Mouse (Mus musculus) spleen, adult 12 weeks (tissue): Measurements from ENCODE around the gene Fis1.
"Not testable (repeated sequence)": the region's sequence is repeated elsewhere in the genome, so short reads cannot be mapped to it uniquely, and the experiment has no call there.

ENCODE experiments used
- DNase-seq: peaks from one replicate; pipeline ENCODE4 v3.0.0; 2022; ENCODE audit warnings: low spot score

Gene Fis1

DNA sequence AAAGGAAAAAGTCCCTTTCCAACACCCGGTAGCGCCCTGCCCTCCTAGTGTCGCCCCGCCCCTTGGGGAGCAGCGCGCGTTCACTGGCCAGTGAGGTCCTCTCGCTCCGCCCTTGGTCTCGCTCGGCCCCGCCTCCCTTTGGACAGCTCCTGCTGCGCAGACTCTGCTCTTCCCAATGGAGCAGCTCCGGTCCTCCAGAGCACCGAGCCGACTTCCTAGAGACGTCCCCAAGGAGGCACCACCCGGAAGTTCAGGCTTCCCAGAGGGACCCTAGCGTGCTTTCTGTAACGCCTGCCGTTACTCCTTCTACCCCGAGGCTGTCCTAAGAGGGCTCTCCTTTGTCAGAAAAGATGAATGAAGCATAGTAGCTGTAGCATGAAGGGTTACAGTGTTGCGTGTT, at the start of gene Fis1:
Gene Fis1, plus strand, starts transcription at position 261 of the 400 bp plus-strand sequence.
- DNase-seq: peak; percentile 83

DNA sequence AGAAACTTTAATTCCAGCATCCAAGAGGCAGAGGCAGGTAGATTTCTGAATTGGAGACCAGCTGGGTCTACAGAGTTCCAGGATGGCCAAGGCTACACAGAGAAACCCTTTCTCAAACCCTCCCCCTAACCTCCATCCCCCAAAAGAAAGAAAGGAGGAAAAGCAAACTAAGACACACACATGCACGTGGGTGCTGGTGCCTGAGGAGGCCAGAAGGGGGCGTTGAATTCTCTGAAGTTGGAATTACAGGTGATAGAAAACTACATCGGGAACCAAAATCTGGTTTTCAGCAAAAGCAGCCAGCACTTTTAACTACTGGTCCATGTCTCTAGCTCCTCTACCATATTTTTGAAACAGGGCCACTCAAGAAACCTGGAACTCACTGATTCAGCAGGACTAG, 48.5 kb upstream of the Fis1 start:
- DNase-seq: no peak

DNA sequence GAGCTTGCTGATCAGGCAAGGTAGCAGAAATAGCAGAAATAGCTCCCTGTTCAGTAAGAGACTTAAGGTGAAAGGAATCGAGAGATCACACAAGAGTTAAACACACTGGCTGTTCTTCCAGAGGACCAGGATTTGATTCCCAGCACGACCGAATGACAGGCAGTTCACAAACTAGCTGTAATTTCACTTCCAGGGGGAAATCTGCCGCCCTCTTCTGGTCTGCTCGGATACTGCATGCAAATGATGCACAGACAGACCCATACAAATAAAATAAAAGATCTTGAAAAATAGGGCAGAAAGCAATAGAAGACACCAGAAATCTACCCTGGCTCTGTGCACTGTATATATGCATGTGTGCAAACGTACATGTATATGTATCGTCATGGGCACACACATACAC, 47.4 kb upstream of the Fis1 start:
- peak; percentile 27 for DNase-seq

DNA sequence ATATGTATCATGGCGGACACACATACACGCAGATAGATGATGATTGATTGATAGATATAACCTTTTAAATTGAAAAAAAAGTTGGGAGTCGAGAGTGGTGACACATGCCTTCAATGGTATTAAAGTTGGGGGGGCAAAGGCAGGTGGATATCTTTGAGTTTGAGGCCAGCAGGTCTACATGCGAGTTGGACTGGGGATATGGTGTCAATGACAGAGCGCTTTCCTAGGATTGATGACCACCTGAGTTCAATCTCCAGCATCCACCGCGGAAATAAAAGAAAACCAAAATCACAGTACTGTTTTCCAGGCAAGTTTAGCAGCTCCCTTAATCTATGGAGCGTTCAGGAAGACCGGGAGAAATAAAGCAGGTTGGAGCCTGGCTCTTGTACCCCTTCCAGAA, 45.5 kb upstream of the Fis1 start:
- no peak for DNase-seq

DNA sequence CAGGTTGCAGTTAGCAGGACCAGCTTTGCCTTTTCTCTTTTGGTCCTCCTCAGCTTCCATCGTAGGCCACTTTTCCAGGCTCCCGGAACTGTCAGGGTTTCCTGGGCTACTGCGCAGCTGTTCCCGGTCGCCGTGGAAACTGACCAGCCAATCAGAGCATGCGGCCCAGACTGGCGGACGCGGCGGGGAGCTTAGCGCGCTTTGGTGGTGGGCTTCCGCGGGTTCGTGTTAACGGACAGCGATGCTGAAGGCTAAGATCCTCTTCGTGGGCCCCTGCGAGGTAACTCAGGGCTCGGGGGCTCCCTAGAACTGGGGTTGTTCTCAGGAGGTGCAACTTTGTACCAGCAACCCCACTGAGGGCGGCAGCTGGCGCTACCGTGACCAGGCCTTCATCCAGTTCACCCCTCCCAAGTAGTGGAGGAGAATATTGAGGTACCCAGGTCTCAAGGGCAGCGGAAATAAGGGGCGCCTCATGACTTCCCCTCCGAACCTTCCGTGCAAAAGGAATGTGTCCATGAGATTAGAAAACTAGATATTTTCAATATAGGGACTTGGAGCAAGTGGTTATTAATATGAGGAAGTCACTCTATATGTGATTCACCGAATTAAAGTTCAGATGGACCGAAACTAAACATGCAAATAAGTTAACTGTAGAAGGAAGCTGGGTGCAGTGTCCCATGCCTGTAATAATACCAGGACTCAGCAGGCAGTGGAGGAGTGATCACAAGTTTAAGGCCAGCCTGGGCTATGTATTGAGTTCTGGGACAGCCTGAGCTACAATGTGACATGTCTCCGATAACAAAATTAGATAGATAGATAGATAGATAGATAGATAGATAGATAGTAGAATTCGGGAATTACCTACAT, 44.9 kb upstream of the Fis1 start, which contains the start of gene Ift22:
Gene Ift22, plus strand, starts transcription at position 160 of the 867 bp plus-strand sequence.
- DNase-seq: peak; percentile 57

DNA sequence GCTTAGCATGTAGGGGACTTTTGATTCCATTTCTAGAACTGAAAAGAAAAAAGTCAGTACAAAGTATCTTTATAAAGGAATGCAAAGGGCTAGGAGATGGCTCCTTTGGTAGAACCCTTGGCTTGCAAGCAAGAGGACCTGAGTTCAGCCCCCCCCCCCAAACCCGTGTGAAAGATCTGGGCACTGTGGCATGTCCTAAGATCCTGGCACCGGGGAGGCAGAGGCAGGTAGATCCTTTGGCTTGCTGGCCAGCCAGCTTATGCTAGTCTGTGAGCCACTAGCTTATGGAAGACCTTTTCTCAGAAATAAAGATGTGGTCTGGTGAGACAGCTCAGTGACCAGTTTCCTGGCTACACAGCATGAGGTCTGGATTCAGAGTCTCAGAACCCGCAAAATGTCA, 38.9 kb upstream of the Fis1 start:
- no peak for DNase-seq

DNA sequence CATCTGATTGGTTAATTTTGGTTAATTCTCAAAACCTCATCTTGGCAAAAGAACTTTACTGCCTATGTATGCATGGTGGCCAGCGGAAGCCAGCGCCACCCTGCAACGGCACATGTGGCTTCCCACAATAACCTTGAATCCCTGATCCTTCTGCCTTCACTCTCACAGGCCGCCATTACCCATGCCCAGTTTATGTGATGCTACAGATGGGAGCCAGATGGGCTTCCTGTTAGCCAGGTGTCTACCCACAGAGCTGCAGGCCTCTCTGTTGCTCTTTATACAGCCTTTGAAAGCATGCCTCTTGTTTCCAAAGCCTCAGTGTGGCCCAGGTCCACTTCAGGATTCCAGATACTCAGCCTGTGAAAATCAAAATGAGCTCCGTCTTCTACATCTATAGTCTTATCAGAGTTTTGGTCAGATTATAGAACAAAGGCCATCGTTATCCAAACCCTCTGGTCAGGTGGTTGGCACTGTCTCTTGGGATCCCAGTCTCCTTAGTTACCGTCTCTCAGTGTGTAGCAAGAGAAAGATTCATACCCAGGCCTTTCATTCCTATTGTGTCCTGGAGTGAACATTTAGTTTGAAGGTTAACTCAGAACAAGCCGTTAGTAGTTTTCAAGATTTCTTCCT, 35.3 kb upstream of the Fis1 start:
- no peak for DNase-seq

DNA sequence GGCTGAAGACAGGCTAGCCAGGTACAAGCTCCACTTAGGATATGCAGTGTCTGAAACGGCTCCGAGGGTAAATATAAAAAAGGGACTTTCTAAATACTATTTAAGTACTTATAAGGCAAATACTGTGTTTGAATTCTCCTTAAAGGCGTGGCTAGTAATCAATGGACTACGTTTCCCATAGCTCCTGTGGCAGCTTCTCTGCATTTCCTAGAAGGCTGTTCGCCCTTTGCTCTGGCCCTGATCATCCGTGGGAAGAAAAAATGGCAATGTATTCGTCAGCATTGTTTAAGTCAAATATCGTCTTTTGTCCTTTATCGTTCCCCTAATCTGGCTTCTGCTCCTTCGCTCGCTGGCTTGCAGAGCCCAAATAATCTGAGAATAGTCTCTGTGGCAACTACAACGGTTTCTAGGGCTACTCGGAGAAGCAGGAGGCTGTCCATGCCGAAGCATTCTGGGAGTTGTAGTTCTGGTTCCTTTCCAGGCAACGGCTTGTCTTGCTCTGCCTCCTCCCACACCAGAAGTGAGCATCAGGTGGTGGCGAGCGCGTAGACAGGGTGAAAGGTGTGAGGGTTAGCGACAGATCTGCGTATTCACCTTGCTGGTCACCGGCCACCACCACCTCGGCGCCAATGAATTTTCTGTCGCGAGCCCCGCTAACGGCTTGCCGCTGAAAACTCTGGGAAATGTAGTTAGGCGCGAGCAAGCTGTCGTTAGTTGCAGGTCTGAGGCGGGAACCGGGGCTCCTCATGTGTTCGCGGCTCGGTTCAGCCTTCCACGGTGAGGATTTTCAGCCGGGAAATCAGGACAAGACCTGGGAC, 34.2 kb upstream of the Fis1 start:
- DNase-seq: peak; percentile 87

DNA sequence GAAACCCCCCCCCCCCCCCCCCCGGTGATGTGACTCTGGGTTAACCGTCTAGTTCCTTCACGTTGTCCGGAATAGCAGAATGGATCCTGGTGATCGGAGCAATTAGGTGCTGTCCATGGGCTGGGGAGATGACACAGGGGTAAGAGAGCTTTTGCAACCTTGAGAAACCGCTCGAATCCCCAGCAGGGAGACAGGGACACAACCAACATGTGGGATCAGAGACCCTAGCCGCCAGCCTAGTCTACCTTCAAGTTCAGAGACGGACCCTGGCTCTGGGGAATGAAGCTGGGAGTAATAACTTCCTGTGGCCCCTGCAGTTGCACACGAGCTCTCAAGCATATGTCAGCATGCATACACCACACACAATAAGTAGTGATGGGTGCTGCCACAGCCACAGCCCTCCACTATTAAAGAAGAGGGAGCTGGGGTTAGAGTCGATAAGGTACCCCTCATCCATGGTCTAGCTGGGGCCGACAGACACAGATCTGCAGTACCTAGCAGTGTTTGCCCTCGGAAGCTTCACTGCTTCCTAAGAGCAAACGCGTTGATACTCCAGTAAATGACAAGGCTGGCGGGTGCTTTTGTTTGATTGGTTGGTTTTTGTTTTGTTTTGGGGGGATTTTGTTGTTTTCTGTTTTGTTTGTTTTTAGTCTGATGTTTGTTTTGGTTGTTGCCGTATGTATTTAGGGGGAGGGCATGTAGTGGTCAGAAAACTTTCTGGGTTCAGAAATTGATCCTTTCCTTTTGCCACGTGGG, 33.4 kb upstream of the Fis1 start:
- DNase-seq: peak; percentile 10

DNA sequence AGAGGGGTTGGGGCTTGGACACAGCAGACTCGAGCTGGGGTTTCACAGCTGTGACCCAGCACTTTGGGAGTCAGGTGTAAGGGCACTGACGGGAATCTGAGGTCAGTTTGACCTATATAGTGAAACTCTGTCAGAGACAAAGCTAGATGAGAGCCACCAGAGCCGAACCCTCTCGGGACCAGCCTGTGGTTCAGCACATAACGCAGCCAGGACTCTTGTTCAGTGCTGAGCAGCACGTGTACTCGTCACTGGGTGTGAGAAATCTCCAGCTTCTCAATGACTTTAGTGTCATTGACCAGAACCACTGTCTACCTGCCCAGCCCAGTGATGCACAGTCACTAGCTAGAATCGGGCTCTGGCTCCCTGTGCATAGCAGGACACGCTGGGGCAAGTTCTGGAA, 30.2 kb upstream of the Fis1 start:
- no peak for DNase-seq

DNA sequence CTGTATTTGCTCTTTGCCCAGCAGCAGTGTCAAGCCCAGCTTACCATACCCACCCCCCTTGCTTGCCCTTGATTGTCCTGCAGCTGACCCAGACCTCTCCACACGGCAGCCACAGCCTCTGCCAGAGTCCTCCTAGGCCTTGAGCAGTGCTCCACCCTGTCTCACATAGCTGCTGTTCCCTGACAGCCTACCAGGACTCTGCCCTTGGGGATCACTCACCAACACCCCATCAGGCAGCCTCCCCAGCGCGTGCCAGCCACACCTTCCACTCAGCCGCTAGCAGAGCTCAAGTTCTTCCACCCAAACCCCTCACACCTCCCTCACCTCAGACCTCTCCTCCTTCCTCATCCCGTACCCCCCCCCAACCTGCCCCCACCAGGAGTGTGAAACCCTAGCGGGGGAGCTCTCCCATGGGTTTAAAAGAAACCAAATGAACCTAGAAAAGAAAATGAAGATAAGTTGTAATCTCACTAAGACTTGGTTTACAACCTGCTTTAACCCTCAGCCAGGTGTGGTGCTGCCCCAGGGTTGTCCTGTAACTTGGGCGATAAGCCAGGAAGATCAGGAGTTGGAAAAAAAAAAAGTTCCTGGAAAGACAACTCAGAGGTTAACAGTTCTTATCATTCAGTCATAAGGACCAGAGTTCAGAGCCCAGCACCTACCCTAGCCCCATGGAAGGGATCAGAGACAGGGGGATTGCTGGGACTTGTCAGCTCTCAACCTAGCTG, 29.2 kb upstream of the Fis1 start:
- DNase-seq: no peak

DNA sequence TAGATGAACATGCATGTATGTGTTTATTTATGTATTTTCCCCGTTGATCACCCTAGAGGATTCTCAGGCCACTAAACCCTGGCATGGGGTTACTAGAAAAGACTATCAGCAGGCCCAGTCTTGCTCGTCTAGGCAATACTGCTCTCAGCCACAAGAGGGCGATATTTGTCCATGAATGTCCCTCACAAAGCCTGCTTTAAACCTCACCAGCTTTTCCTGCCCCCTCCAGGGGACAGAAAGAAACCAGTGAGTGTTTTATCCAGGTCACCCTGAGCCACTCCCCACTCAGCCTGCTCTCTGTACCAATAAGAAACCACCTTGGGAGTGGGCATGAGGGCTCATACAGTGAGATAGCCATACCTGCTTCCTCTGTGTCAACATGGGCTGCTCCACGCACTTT, 24.0 kb upstream of the Fis1 start:
- DNase-seq: peak; percentile 47

DNA sequence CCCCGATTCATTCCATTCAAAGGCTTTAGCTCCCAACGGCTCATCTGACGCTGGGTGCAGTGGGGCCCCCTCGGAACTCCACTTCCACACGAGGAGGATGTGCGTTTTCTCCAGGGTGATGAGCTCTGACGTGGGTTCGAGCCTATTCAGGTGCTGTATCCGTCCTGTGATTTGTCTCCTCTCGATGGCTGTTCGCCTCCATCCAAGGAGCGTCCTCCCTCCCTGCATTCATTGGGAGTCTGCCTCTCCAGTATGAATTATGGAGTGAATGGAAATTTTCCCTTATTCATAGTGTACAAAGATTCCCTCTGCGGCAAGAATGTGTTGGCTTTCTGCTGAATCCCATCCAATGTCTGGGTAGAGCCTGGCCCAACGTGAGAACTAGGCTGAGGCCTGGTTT, 21.2 kb upstream of the Fis1 start:
- DNase-seq: no peak

DNA sequence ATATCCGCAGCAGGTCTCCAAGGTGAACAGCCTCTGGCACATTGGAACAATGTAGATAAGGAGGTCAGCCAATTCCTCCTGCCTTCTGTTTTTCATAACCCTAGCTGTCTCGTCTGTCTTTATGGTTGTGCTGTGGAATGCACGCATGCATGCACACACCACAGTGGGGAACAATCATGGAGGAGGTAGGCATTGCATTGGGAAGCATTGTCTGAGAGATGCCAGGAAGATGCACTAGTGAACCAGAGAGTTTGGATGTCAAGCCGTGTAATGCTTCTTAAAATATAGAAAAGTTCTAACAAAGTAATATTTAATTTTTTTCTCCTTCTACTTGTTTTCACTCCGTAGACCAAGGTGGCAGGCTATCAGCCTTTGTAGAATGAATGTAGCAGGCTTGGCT, 20.1 kb upstream of the Fis1 start:
- DNase-seq: no peak

DNA sequence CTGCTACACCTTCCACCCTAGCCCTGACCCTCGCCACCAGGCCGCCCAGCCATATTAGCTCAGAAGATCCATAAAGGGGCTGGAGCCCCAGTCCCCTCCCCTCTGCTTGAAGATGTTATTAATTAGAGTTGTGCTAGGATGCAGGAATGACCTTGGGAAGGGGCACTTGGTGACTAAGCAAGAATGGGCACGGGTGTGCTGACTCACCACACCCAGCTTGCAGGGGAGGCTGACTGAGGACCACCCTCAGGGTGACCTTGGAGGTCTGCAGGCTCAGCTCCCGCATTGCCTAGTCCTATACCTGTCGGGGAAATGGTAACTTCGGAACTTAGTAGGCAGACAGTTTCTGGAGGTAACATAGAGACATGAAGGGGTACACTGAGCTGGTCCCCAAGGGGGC, 19.1 kb upstream of the Fis1 start:
- no peak for DNase-seq

DNA sequence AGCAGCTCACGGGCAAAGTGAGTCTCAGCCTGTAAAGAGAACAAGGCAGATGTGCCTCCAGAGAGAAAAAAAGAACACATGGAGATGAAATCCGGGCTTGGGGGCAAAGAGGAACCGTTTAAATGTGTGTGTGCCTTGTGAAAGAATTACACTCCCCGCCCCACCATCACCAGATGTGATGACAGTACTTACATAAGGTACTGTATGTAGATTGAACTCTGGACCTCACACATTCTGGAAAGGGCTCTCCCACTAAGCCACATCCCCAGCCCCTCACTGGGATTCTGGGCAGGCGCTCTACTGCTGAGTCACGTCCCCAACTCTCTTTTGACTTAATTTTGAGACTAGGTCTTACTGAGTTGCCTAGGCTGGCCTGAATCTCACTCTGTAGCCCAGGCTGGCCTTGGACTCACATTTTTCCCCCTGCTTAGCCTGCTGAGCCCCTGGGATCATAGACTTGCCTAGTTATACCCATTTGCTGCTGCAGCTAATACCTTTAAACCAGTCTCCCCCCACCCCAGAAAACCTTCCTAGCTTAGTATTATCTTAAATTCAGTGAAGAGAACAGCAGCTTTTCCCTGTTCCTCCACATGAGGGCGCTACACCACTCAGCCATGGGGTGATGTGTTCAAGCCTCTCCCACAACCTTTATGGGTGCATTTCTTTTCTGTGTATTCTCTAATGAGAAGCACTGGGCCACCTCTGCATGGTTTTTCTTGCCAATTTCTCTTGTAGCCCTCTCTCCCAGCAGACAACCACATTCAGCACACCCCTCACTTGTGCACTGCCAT, 17.0 kb upstream of the Fis1 start:
- no peak for DNase-seq

DNA sequence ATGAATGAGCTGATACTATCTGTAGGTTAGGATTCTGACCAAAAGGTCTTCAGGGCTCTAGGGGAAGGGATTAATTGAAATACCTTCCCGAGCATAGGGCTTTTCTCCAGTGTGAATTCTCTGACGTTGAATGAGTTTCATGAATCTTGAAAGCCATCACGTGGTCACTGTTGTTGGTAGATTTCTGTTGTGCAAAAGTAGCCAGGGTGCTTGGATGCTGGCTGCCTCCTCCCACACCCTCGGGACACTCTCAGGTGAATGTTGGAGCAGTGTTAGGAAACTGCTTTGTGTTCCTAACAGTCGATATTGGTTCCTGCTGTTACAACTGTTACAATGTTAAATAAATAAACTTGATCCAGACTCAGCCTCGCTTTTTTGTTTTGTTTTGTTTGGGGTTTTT, 16.3 kb upstream of the Fis1 start:
- no peak for DNase-seq

DNA sequence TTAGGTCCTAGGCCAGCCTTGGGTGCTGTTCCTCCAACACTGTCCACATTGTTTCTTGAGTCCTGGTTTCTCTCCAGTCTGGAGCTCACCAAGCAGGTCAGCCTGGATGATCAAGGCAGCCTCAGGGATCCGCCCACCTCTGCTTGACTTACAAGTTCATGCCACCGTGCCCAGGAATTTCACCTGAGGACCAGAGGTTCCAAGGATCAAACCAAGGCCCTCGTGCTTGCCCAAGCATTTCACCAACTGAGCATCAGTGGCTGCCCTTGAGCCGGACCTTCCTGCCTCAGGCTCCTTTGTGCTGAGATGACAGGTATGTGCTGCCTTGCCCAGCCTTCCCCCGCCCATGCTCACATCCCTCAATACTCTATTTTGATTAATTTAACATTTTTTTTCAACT, 15.5 kb upstream of the Fis1 start:
- DNase-seq: no peak

DNA sequence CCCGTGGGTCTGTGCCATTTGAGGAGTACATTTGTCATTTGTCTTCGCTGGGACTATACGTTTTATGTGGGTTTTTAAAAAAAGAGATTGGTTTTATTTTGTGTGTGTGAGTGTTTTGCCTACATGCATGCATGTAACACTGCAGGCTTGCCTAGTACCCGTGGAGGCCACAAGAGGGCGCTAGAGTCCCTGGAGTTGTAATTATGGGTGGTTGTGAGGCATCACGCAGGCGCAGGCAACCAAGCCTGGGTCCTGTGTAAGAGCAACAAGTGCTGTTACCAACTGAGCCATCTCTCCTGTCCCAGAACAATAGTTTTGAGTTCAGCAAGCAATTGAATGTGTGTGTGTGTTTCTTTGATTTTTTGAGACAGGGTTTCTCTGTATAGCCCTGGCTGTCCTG, 13.8 kb upstream of the Fis1 start:
- no peak for DNase-seq

DNA sequence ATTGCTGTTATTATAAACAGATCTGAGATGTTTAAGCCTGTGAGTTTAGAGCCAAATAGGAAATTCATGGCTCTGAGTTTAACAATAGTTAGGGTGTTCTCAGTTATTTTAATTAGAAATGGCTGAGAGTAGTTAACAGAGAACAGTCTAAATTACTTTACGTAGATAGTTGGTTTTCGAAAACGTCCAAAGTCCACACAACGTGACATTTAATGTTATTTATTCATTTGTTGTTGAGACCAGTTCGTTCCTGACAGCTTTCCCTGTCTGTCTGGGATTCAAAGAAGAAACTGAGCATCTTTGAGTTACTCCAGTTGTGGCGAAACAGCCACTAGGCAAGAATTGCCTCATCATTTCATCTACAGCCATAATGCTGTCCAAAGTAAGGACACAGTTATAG, 13.0 kb upstream of the Fis1 start:
- not testable (repeated sequence) for DNase-seq
